Mouse (Mus musculus): ENCODE measurements around the gene Ddx19a.

DNA sequence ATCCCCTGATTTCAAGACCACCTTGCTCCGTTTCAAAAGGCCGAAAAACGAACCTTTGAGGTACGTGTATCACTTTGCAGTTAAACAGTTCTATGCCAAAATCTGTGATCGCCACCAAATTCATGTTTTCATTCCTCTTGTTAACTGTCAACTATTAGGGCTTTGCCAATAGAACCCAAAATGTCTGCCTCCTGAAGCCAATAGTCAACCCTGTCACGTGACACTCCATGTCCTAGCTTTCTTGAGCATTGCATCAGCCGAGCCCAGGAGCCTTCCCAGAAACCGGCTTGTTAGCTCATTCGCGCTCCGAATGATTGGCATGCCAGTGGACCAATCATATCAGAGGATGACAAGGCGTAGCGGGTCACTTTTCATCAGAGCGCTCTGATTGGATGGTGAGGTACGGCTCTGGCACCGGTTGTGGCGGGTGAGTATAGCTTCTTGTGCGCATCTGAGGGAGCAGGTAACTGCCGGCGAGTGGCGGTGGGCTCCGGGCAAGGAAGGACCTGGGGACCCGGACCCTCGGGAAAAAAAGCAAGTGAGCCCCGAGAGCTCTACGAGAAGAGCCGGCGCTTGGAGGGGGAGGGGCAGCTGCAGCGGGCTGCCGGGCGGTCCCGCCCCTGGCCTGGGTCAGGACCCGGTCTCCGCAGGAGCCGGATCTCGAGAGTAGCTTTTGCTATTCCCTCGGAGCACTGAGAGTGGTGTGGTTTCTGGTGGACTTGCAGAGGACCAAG is 36.0 kb upstream of the Ddx19a start:
- TF ChIP-seq POLR2A (IDR thresholded peaks at IDR 0.05; ENCODE audit: borderline replicate concordance, insufficient read depth, low read length) (peak; percentile 60; the same call in 1 of the 2 replicates), CTCF (IDR thresholded peaks at IDR 0.05; ENCODE audit: borderline replicate concordance, insufficient read depth, low read depth, low read length) (no peak)

Measured in cerebellum, adult 2 months (tissue).